Mouse (Mus musculus) cerebellum, adult 9-11 months (tissue): Measurements from ENCODE around the gene Inip.

Experiments
- DNase-seq: peaks from one replicate; pipeline ENCODE4 v3.0.0; 2022

The Inip gene

GRCm38 (mm10) chr4:59801489-59801888 lies at the start of gene Inip:
Gene Inip, minus strand, starts transcription at chr4:59801589.
- DNase-seq: no peak

- DNase-seq: peak; percentile 78
Observed at GRCm38 (mm10) chr4:59850181-59850580, 48.8 kb upstream of the Inip start.

GRCm38 (mm10) chr4:59847447-59847846 lies 46.1 kb upstream of the Inip start:
- DNase-seq: peak; percentile 73

GRCm38 (mm10) chr4:59845245-59845637 lies 43.9 kb upstream of the Inip start:
- no peak for DNase-seq

GRCm38 (mm10) chr4:59844460-59845244 lies 43.3 kb upstream of the Inip start:
- no peak for DNase-seq

- DNase-seq: no peak
Observed at GRCm38 (mm10) chr4:59837659-59838058, 36.3 kb upstream of the Inip start.

- DNase-seq: no peak
Observed at GRCm38 (mm10) chr4:59832810-59833209, 31.4 kb upstream of the Inip start.

GRCm38 (mm10) chr4:59831038-59831437 lies 29.6 kb upstream of the Inip start:
- no peak for DNase-seq

- DNase-seq: no peak
Observed at GRCm38 (mm10) chr4:59829072-59829471, 27.7 kb upstream of the Inip start.

- DNase-seq: peak; percentile 92
Observed at GRCm38 (mm10) chr4:59826381-59826780, 25.0 kb upstream of the Inip start.

- peak; percentile 97 for DNase-seq
Observed at GRCm38 (mm10) chr4:59825634-59826033, 24.2 kb upstream of the Inip start.

GRCm38 (mm10) chr4:59824860-59825259 lies 23.5 kb upstream of the Inip start:
- DNase-seq: no peak

- DNase-seq: peak; percentile 87
Observed at GRCm38 (mm10) chr4:59823470-59823869, 22.1 kb upstream of the Inip start.

- DNase-seq: no peak
Observed at GRCm38 (mm10) chr4:59822119-59822518, 20.7 kb upstream of the Inip start.

- no peak for DNase-seq
Observed at GRCm38 (mm10) chr4:59821516-59821915, 20.1 kb upstream of the Inip start.

GRCm38 (mm10) chr4:59819477-59820022 lies 18.2 kb upstream of the Inip start:
- peak; percentile 72 for DNase-seq

- peak; percentile 76 for DNase-seq
Observed at GRCm38 (mm10) chr4:59819054-59819472, 17.7 kb upstream of the Inip start.

- DNase-seq: no peak
Observed at GRCm38 (mm10) chr4:59818498-59818897, 17.1 kb upstream of the Inip start.

- DNase-seq: peak; percentile 33
Observed at GRCm38 (mm10) chr4:59817790-59818189, 16.4 kb upstream of the Inip start.

- no peak for DNase-seq
Observed at GRCm38 (mm10) chr4:59816477-59816876, 15.1 kb upstream of the Inip start.

GRCm38 (mm10) chr4:59816016-59816415 lies 14.6 kb upstream of the Inip start:
- no peak for DNase-seq

- DNase-seq: peak; percentile 44
Observed at GRCm38 (mm10) chr4:59815121-59815810, 13.9 kb upstream of the Inip start.

- no peak for DNase-seq
Observed at GRCm38 (mm10) chr4:59814094-59814493, 12.7 kb upstream of the Inip start.

GRCm38 (mm10) chr4:59808396-59808795 lies 7.0 kb upstream of the Inip start:
- peak; percentile 57 for DNase-seq
